Mouse (Mus musculus) heart, adult 2 months (tissue): ENCODE measurements around the gene Ggct.

Source experiments
- CTCF ChIP-seq: fragments of 200-600 bp; IDR thresholded peaks from 2 replicates; pipeline ENCODE4 v1.8.1; 2022; ENCODE audit warnings: antibody characterized with exemption, mild to moderate bottlenecking, moderate library complexity
- EP300 ChIP-seq: fragments of 200-500 bp; IDR thresholded peaks from 2 replicates; pipeline ENCODE4 v1.6.1; 2011; ENCODE audit warnings: low read depth, low read length, control low read depth; ENCODE audit not compliant: insufficient read depth
- POLR2A ChIP-seq: fragments of 200-500 bp; IDR thresholded peaks from 2 replicates; pipeline ENCODE4 v1.6.1; 2011; ENCODE audit warnings: mild to moderate bottlenecking, low read depth, low read length, control low read depth; ENCODE audit not compliant: insufficient read depth

- TF ChIP-seq POLR2A: no peak
- no peak for TF ChIP-seq CTCF
- TF ChIP-seq EP300: no peak
Measured at GRCm38 (mm10) chr6:54955949-54956348, 36.8 kb downstream of the Ggct start.
